Mouse (Mus musculus) lung, postnatal 0 days (tissue): Measurements from ENCODE around the gene Stx1b. TPM values are rescaled to one million over a fixed set of nuclear protein-coding genes. Genes with fewer than 3 reads are reported as not detected.

Experiments
- ATAC-seq: fragments of 200-750 bp; cut with Nextera tagmentation; 2 replicates; pipeline ENCODE4 v1.8.0; 2017; ENCODE audit warnings: moderate library complexity
- DNase-seq: peaks from one replicate; pipeline ENCODE4 v3.0.0-alpha.2; 2016; ENCODE audit warnings: low spot score
- H3K27ac ChIP-seq: fragments of 300-500 bp; sonication (generic); 2 replicates; pipeline ENCODE4 v1.5.1; 2014; ENCODE audit warnings: antibody characterized with exemption, mild to moderate bottlenecking, low read length, mixed read lengths
- H3K27me3 ChIP-seq: fragments of 300-500 bp; sonication (generic); replicated peaks from 2 replicates; pipeline ENCODE4 v1.6.1; 2014; ENCODE audit warnings: low read length, mixed read lengths; ENCODE audit not compliant: insufficient read depth
- H3K36me3 ChIP-seq: fragments of 300-500 bp; sonication (generic); 2 replicates; pipeline ENCODE4 v1.6.1; 2014; ENCODE audit warnings: low read length, mixed read lengths; ENCODE audit not compliant: insufficient read depth
- H3K4me1 ChIP-seq: fragments of 300-500 bp; sonication (generic); 2 replicates; pipeline ENCODE4 v1.6.1; 2014; ENCODE audit warnings: antibody characterized with exemption, low read depth, low read length, mixed read lengths; ENCODE audit not compliant: insufficient read depth
- H3K4me2 ChIP-seq: fragments of 300-500 bp; sonication (generic); replicated peaks from 2 replicates; pipeline ENCODE4 v1.6.1; 2014; ENCODE audit warnings: low read depth, mild to moderate bottlenecking, low read length, moderate library complexity, mixed read lengths
- H3K4me3 ChIP-seq: fragments of 300-500 bp; sonication (generic); 2 replicates; pipeline ENCODE4 v1.5.1; 2014; ENCODE audit warnings: low read depth, low read length
- H3K9ac ChIP-seq: fragments of 300-500 bp; sonication (generic); replicated peaks from 2 replicates; pipeline ENCODE4 v1.6.1; 2014; ENCODE audit warnings: low read depth, mild to moderate bottlenecking
- H3K9me3 ChIP-seq: fragments of 300-500 bp; sonication (generic); 2 replicates; pipeline ENCODE4 v1.6.1; 2016; ENCODE audit warnings: low read length, mixed read lengths
- CTCF ChIP-seq: IDR thresholded peaks from 2 replicates; pipeline ENCODE4 v1.5.1; 2016; ENCODE audit warnings: antibody characterized with exemption, mild to moderate bottlenecking
- EP300 ChIP-seq: IDR thresholded peaks from 2 replicates; pipeline ENCODE4 v1.6.1; 2016; ENCODE audit warnings: antibody characterized with exemption, mild to moderate bottlenecking, control low read depth
- WGBS: fragments of 180-500 bp; shearing (Covaris S2); extraction: QIAGEN DNeasy Blood & Tissue Kit; methylation state at CpG from one replicate; pipeline ENCODE4 v1.1.7; 2014; 5-methylcytosine and 5-hydroxymethylcytosine counted together
- polyA plus RNA-seq: library from polyadenylated mRNA; unstranded; fragments of >200 nt; fragmentation: Nextera tagmentation; extraction: Ambion mirVana; gene quantifications from 2 replicates; pipeline ENCODE4 v1.2.1, GENCODE M21; 2015

The Stx1b gene
- polyA plus RNA-seq, 1 experiment from 2014 or later, result 0.74 TPM

- Histone ChIP-seq H3K27ac (no peak overlapping the region), H3K9me3 (no peaks in the 10 kb centered on the region), H3K4me2 (no peak overlapping the region), H3K4me3 (no peak overlapping the region), H3K9ac (no peak overlapping the region), H3K36me3 (no peaks in the 10 kb centered on the region), H3K4me1 (peaks cover 10% of the 10 kb centered on the region), H3K27me3 (no peaks in the 10 kb centered on the region)
- DNase-seq (no peak), ATAC-seq (no peak)
- WGBS, result 44% methylated on average over 13 of the region's 13 CpGs
- TF ChIP-seq CTCF (peak; percentile 46), EP300 (no peak)
These were observed 55.9 kb downstream of the Stx1b start for GRCm38 (mm10) chr7:127768346-127768996.

- Histone ChIP-seq H3K4me2 (no peak overlapping the region), H3K4me1 (peaks cover 10% of the 10 kb centered on the region), H3K27me3 (no peaks in the 10 kb centered on the region), H3K27ac (no peak overlapping the region), H3K36me3 (no peaks in the 10 kb centered on the region), H3K4me3 (no peak overlapping the region), H3K9ac (no peak overlapping the region), H3K9me3 (no peaks in the 10 kb centered on the region)
- peak; percentile 14 for DNase-seq
- no peak for TF ChIP-seq EP300
- no peak for TF ChIP-seq CTCF
- no peak for ATAC-seq
- whole genome bisulfite sequencing, result 91% methylated on average over 19 of the region's 19 CpGs
These were observed 56.5 kb downstream of the Stx1b start for GRCm38 (mm10) chr7:127767671-127768345.

- Histone ChIP-seq H3K4me2 (no peak overlapping the region), H3K27me3 (no peaks in the 10 kb centered on the region), H3K4me3 (no peak overlapping the region), H3K36me3 (no peaks in the 10 kb centered on the region), H3K4me1 (peaks cover 10% of the 10 kb centered on the region), H3K27ac (no peak overlapping the region), H3K9ac (no peak overlapping the region), H3K9me3 (no peaks in the 10 kb centered on the region)
- 74% methylated on average over 17 of the region's 17 CpGs for WGBS
- ATAC-seq (no peak), DNase-seq (no peak)
- TF ChIP-seq CTCF (no peak), EP300 (no peak)
These were observed 57.3 kb downstream of the Stx1b start for GRCm38 (mm10) chr7:127766851-127767609.

- TF ChIP-seq CTCF, result no peak
- TF ChIP-seq EP300, result no peak
- H3K27ac ChIP-seq, result no peak overlapping the region
- peaks cover 3% of the 10 kb centered on the region for H3K4me1 ChIP-seq
- no peaks in the 10 kb centered on the region for H3K9me3 ChIP-seq
- 77% methylated on average over 2 of the region's 2 CpGs for WGBS
- H3K27me3 ChIP-seq, result no peaks in the 10 kb centered on the region
- no peak for ATAC-seq
- DNase-seq, result no peak
- no peak overlapping the region for H3K4me2 ChIP-seq
- no peaks in the 10 kb centered on the region for H3K36me3 ChIP-seq
- H3K4me3 ChIP-seq, result no peak overlapping the region
- H3K9ac ChIP-seq, result no peak overlapping the region
These were observed 58.6 kb downstream of the Stx1b start for GRCm38 (mm10) chr7:127765756-127766155.

- H3K27ac ChIP-seq, result no peak overlapping the region
- WGBS, result 89% methylated on average over 4 of the region's 4 CpGs
- no peaks in the 10 kb centered on the region for H3K9me3 ChIP-seq
- no peaks in the 10 kb centered on the region for H3K27me3 ChIP-seq
- H3K9ac ChIP-seq, result no peak overlapping the region
- no peak overlapping the region for H3K4me3 ChIP-seq
- no peaks in the 10 kb centered on the region for H3K4me1 ChIP-seq
- no peak overlapping the region for H3K4me2 ChIP-seq
- no peaks in the 10 kb centered on the region for H3K36me3 ChIP-seq
- no peak for DNase-seq
- no peak for ATAC-seq
- TF ChIP-seq CTCF (no peak), EP300 (no peak)
These were observed 60.7 kb downstream of the Stx1b start for GRCm38 (mm10) chr7:127763642-127764041.

- H3K4me1 ChIP-seq, result no peaks in the 10 kb centered on the region
- H3K27ac ChIP-seq, result no peak overlapping the region
- no peaks in the 10 kb centered on the region for H3K27me3 ChIP-seq
- no peak overlapping the region for H3K9ac ChIP-seq
- no peak overlapping the region for H3K4me3 ChIP-seq
- TF ChIP-seq CTCF (peak; percentile 97), EP300 (no peak)
- 21% methylated on average over 7 of the region's 7 CpGs for WGBS
- no peaks in the 10 kb centered on the region for H3K9me3 ChIP-seq
- ATAC-seq (peak; percentile 80), DNase-seq (peak; percentile 90)
- no peak overlapping the region for H3K4me2 ChIP-seq
- no peaks in the 10 kb centered on the region for H3K36me3 ChIP-seq
These were observed 63.3 kb downstream of the Stx1b start for GRCm38 (mm10) chr7:127761026-127761425.
